Mouse (Mus musculus): ENCODE measurements around the gene Gm10142.

DNA sequence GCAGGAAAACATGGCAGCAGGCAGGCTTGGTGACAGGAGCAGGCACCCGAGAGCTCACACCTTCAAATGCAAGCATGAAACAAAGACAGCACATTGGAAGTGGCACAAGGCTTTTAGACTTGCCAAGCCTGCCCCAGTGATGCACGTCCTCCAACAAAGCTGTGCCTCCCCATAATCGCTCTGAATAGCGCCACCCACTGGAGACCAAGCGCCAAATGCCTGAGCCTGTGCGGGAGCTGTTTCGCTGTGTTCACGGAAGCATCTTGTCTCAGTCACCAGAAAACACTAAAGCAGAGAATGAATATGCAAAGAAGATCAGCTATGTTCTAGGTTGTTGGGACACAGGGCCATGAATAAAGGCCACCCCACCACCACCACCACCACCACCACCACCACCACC, 9.2 kb downstream of the Gm10142 start:
- no peak for TF ChIP-seq GATA1 (IDR thresholded peaks at IDR 0.05; ENCODE audit: borderline replicate concordance, low read length)
- no peak for TF ChIP-seq FLI1 (IDR thresholded peaks at IDR 0.05; ENCODE audit: low read length)
